Mouse (Mus musculus) G1E (cell line): ENCODE results near the gene Cwc15. TPM values are rescaled to one million over a fixed set of nuclear protein-coding genes. Genes with fewer than 3 reads are reported as not detected.
"Not testable (repeated sequence)": the region's sequence is repeated elsewhere in the genome, so short reads cannot be mapped to it uniquely, and the experiment has no call there.

Source experiments
- ATAC-seq: 2 replicates; pipeline ENCODE4 v1.8.0; 2016; ENCODE audit warnings: mild to moderate bottlenecking; ENCODE audit not compliant: insufficient number of reproducible peaks, poor library complexity, low FRiP score, severe bottlenecking; ENCODE audit errors: extremely low read depth
- DNase-seq: peaks from one replicate; pipeline ENCODE4 v3.0.0; 2012; ENCODE audit warnings: low spot score
- H3K27me3 ChIP-seq: 2 replicates; pipeline ENCODE4 v1.6.1; 2012; ENCODE audit warnings: mild to moderate bottlenecking, low read length, inconsistent platforms; ENCODE audit not compliant: insufficient read depth
- H3K36me3 ChIP-seq: replicated peaks from 2 replicates; pipeline ENCODE3; 2012; ENCODE audit warnings: mild to moderate bottlenecking, inconsistent platforms
- H3K4me1 ChIP-seq: 2 replicates; pipeline ENCODE4 v1.6.1; 2012; ENCODE audit warnings: low read depth, low read length, inconsistent platforms, mixed read lengths; ENCODE audit not compliant: insufficient read depth
- H3K4me3 ChIP-seq: 2 replicates; pipeline ENCODE4 v1.5.1; 2012; ENCODE audit warnings: low read depth, mild to moderate bottlenecking, inconsistent platforms, low read length, moderate library complexity, mixed read lengths
- H3K9me3 ChIP-seq: replicated peaks from 2 replicates; pipeline ENCODE4 v1.6.1; 2012; ENCODE audit warnings: inconsistent platforms
- CTCF ChIP-seq: IDR thresholded peaks from 2 replicates; pipeline ENCODE4 v1.5.1; 2012; ENCODE audit warnings: low read depth, low read length, inconsistent platforms, mixed read lengths
- GATA1 ChIP-seq: IDR thresholded peaks from 2 replicates; pipeline ENCODE4 v1.6.1; 2012; ENCODE audit warnings: borderline replicate concordance, low read length, inconsistent platforms, mixed read lengths
- GATA2 ChIP-seq: IDR thresholded peaks from 2 replicates; pipeline ENCODE4 v1.6.1; 2012; ENCODE audit warnings: low read depth, low read length, inconsistent platforms, borderline replicate concordance
- POLR2AphosphoS5 ChIP-seq: IDR thresholded peaks from 2 replicates; pipeline ENCODE4 v1.6.1; 2012; ENCODE audit warnings: low read depth, low read length, inconsistent platforms; ENCODE audit not compliant: insufficient replicate concordance
- TAL1 ChIP-seq: conservative IDR thresholded peaks from 2 replicates; pipeline ENCODE4 v1.6.1; 2012; ENCODE audit warnings: low read depth, low read length, inconsistent platforms, mixed read lengths
- polyA plus RNA-seq: library from polyadenylated mRNA; stranded (reverse); fragments of >175 nt; gene quantifications from 2 replicates; pipeline ENCODE4 v1.2.3, GENCODE M21; 2012
- total RNA-seq, 2 experiments: library from RNA; stranded (forward) in 1 of 2; stranded (reverse) in 1 of 2; fragments of 200-1000 nt in 1 of 2; fragments of >200 nt in 1 of 2; fragmentation: Nextera tagmentation in 1 of 2; gene quantifications; 2 replicates each; pipeline ENCODE4 v1.2.3; 2014 to 2017

Gene Cwc15
- total RNA-seq (2014; fragmentation: Nextera tagmentation) (90.8 and 114 TPM in 2 replicates), total RNA-seq (2017) (206 and 234 TPM in 2 replicates), polyA plus RNA-seq (14.8 and 21.0 TPM in 2 replicates)

DNA sequence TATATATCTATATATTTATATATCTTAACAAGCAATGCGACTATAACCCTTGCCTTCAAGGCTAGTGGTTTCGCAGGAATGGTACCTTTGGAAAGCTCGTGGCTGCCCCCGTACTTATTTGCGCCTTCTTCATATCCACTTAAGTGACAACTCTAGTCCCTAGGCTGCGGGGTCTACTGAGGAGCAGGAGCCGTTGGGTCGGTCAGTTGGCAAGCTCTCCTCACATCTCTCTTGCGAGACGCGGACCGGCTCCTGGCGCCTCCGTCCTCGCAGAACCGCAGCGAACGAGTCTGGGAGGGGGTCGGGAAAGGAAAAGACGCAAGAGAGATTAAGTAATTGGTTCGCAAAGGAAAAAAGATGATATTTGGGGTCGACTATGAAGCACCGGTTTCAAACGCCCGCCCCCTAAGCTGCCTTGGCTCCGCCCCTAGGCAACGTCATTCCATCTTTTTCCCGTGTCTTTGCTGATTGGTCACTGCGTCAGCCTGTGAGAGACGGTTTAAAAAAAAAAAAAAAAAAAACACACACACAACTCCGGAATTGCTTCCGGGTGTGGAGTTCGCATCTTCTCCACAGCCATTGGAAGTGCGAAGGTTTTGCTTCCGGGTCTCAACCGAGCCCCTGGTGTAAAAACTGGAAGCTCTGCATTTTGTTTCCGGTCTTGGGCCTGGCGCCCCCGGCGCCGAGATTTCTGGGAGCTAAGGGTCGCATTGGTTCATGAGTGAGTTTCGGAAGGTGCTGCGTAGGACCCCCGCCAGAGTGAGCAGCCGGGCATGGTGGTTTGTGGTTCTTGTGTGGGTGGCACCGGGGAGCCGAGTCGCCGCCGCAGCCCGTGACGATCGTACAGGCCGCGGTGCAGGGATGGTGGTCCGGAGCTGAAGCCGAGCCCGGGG lies at the start of gene Cwc15, which contains the start of gene Kdm4d:
Cwc15 (plus strand) TSS at position 595 of the 893 bp plus-strand sequence.
Kdm4d (minus strand) TSS at position 460 of the 893 bp plus-strand sequence.
- Histone ChIP-seq H3K36me3 (peaks cover 42% of the 10 kb centered on the region), H3K4me1 (peaks cover 17% of the 10 kb centered on the region), H3K9me3 (no peaks in the 10 kb centered on the region), H3K27me3 (no peaks in the 10 kb centered on the region), H3K4me3 (peak within 1 kb of the TSS; percentile 96)
- peak; percentile 98 for ATAC-seq
- DNase-seq, result peak; percentile 91
- no peak for TF ChIP-seq CTCF

DNA sequence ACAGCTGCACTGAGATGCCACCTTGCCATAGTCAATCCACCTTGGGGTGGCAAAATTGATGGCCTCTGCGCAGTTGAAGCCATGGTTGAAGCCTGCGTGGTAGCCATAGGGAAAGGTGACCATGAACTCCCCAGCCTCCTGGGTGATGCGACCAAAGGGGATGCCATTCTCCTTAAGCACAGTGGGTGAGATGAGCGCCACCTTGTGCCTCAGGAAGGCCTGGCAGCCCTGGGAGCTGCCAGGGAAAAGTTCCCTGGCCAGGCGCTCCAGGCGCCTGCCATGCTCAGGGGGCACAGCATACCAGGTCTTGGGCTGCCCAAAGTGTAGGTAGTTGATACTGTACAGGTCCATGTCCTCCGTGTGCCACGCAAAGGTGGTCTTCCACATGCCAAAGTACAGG lies 49.3 kb upstream of the Cwc15 start:
- peaks cover 14% of the 10 kb centered on the region; the same call in 1 of the 2 replicates for H3K4me1 ChIP-seq
- H3K4me3 ChIP-seq, H3K9me3 ChIP-seq, H3K27me3 ChIP-seq, DNase-seq, H3K36me3 ChIP-seq, ATAC-seq: not testable (repeated sequence)

GRCm38 (mm10) chr9:14456320-14456719 lies 44.1 kb upstream of the Cwc15 start:
- no peaks in the 10 kb centered on the region for H3K9me3 ChIP-seq
- no peak for TF ChIP-seq TAL1
- TF ChIP-seq CTCF, result no peak
- no peak for TF ChIP-seq GATA1
- TF ChIP-seq POLR2AphosphoS5, result no peak
- no peak for TF ChIP-seq GATA2
- peaks cover 20% of the 10 kb centered on the region; the same call in 1 of the 2 replicates for H3K4me1 ChIP-seq
- H3K27me3 ChIP-seq, result no peaks in the 10 kb centered on the region
- no peaks in the 10 kb centered on the region for H3K36me3 ChIP-seq
- ATAC-seq, result no peak
- DNase-seq, result no peak
- H3K4me3 ChIP-seq, result no peak overlapping the region

DNA sequence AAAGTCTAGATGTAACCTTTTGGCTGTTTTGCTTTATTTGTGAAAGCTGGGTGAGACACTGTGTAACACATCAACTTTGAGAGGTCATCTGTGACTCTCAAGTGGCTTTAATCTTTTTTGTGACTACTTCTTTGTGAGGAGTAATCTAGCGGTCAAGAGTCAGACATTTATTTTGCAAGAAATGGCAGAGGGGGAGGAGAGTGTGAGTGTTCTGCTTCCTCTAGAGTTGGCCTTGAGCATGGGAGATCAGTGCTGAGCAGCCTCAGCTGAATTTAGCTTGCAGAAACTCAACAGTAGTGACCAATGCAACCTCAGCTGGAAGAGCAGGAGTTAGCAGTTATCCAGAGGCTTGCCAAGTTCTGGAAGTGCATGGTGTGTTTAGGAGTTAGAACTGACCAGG lies 37.9 kb upstream of the Cwc15 start:
- H3K9me3 ChIP-seq, DNase-seq, H3K4me3 ChIP-seq, H3K27me3 ChIP-seq, H3K4me1 ChIP-seq, ATAC-seq, H3K36me3 ChIP-seq: not testable (repeated sequence)

- H3K4me3 ChIP-seq, ATAC-seq: not testable (repeated sequence)
Observed at GRCm38 (mm10) chr9:14463668-14464067, 36.7 kb upstream of the Cwc15 start.

GRCm38 (mm10) chr9:14498896-14499705 lies 1.3 kb upstream of the Cwc15 start:
- DNase-seq, result no peak

More at GRCm38 (mm10) chr9:14463668-14464067, 36.7 kb upstream of the Cwc15 start:
- DNase-seq, H3K4me1 ChIP-seq, H3K9me3 ChIP-seq, H3K36me3 ChIP-seq, H3K27me3 ChIP-seq: not testable (repeated sequence)

More at GRCm38 (mm10) chr9:14498896-14499705, 1.3 kb upstream of the Cwc15 start:
- Histone ChIP-seq H3K4me3 (peak overlapping the region; percentile 96; the same call in 1 of the 2 replicates), H3K9me3 (no peaks in the 10 kb centered on the region), H3K4me1 (peaks cover 17% of the 10 kb centered on the region), H3K36me3 (peaks cover 31% of the 10 kb centered on the region), H3K27me3 (no peaks in the 10 kb centered on the region)
- TF ChIP-seq TAL1, result no peak
- no peak for TF ChIP-seq CTCF
- TF ChIP-seq GATA1, result no peak
- no peak for TF ChIP-seq POLR2AphosphoS5
- TF ChIP-seq GATA2, result no peak
- ATAC-seq, result no peak
